Mouse (Mus musculus): ENCODE results near the gene Selenok.

DNA sequence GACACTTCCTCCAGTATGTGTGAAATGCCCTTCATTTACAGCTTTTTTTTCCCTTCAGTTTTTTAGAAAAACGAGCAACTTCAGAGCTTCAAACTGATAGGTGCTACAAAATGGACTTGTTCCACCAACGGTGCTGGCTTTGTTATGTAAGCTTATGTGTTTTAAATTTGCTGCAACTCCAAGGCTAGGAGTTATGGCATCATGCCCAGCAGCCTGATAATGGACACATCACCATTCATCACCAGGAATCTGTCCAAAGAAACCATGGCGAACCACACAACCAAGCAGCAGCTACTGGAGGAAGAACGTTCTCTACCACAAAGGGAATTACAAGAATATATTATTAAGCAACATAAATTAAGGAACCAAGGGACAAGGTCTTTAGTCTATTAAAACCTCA is 39.1 kb upstream of the Selenok start:
- TF ChIP-seq CTCF (IDR thresholded peaks at IDR 0.05; ENCODE audit: low read depth) (no peak), EP300 (IDR thresholded peaks at IDR 0.05; ENCODE audit: low read depth) (no peak)
